Comparison of ENCODE assay signal across 31 mouse cellular contexts in genomic region chr1:88694353-88694752, GRCm38 (mm10). TPM values are rescaled to one million over a fixed set of nuclear protein-coding genes. Genes with fewer than 3 reads are reported as not detected.
A peak's percentile ranks its signal among the peaks of the same experiment; 100 is the strongest.
DNase-seq lines count a peak whose midpoint lies in the region; ATAC-seq lines count a peak whose summit lies in the region.
"Had no signal": no experiment of that assay in that cellular context is flagged by ENCODE, and none has a peak within 500 bp of the region (broad histone marks: within the 10 kb centered on the region; RNA-seq: fewer than 3 reads in every experiment).

No protein-coding gene starts in this region.

- H3K27ac ChIP-seq in forebrain, embryonic 14.5 days (ENCODE audit: low read depth, low read length): no peak overlapping the region
- H3K27ac ChIP-seq: embryonic facial prominence, embryonic 12.5 days; forebrain, embryonic 10.5 days; heart, embryonic 13.5 days; hindbrain, embryonic 14.5 days; limb, embryonic 13.5 days; liver, embryonic 12.5 days; neural tube, embryonic 15.5 days had no signal

- no peak overlapping the region for H3K4me2 ChIP-seq in forebrain, embryonic 14.5 days (ENCODE audit: low read length)
- H3K4me2 ChIP-seq: embryonic facial prominence, embryonic 12.5 days; heart, embryonic 13.5 days; hindbrain, embryonic 14.5 days; limb, embryonic 13.5 days; liver, embryonic 12.5 days; neural tube, embryonic 15.5 days had no signal

- H3K27me3 ChIP-seq in megakaryocyte, embryonic 14.5 days (replicated peaks): peaks cover 61% of the 10 kb centered on the region
- H3K27me3 ChIP-seq in forebrain, embryonic 14.5 days (replicated peaks; ENCODE audit: control insufficient read depth, insufficient read depth, low read length): no peaks in the 10 kb centered on the region
- H3K27me3 ChIP-seq: embryonic facial prominence, embryonic 12.5 days; heart, embryonic 13.5 days; limb, embryonic 13.5 days; neural tube, embryonic 15.5 days had no signal

- peaks cover 2% of the 10 kb centered on the region for H3K36me3 ChIP-seq in megakaryocyte, embryonic 14.5 days (replicated peaks; ENCODE audit: low read length)
- H3K36me3 ChIP-seq in forebrain, embryonic 14.5 days (ENCODE audit: control insufficient read depth, insufficient read depth, low read length): peaks cover 14% of the 10 kb centered on the region
- H3K36me3 ChIP-seq: liver, embryonic 12.5 days had no signal

- no peak overlapping the region for H3K9ac ChIP-seq in forebrain, embryonic 14.5 days (ENCODE audit: low read length)
- H3K9ac ChIP-seq: embryonic facial prominence, embryonic 12.5 days; heart, embryonic 13.5 days; hindbrain, embryonic 14.5 days; limb, embryonic 13.5 days; liver, embryonic 12.5 days; liver, postnatal 0 days; neural tube, embryonic 15.5 days had no signal

- no peak for ATAC-seq in cerebellum, adult (ENCODE audit: insufficient number of reproducible peaks, low FRiP score, low TSS enrichment)
- no peak for ATAC-seq in megakaryocyte, adult 5-6 weeks (ENCODE audit: poor library complexity, severe bottlenecking)
- no peak for ATAC-seq in forebrain, embryonic 14.5 days
- ATAC-seq: forebrain, embryonic 16.5 days; intestine, postnatal 0 days; liver, embryonic 12.5 days; liver, postnatal 0 days had no signal

- H3K9me3 ChIP-seq in megakaryocyte, embryonic 14.5 days: no peaks in the 10 kb centered on the region
- H3K9me3 ChIP-seq in forebrain, embryonic 14.5 days (replicated peaks; ENCODE audit: control insufficient read depth, low read length): no peaks in the 10 kb centered on the region
- H3K9me3 ChIP-seq: embryonic facial prominence, embryonic 12.5 days; forebrain, embryonic 10.5 days; heart, embryonic 13.5 days; limb, embryonic 13.5 days; liver, embryonic 12.5 days; neural tube, embryonic 15.5 days had no signal

- WGBS in forebrain, embryonic 14.5 days: 91% methylated on average over 10 of the region's 10 CpGs

- peak overlapping the region; percentile 26 for H3K4me3 ChIP-seq in megakaryocyte, embryonic 14.5 days (replicated peaks)
- H3K4me3 ChIP-seq in forebrain, embryonic 14.5 days (ENCODE audit: low read depth, low read length): no peak overlapping the region
- H3K4me3 ChIP-seq: embryonic facial prominence, embryonic 12.5 days; forebrain, embryonic 10.5 days; heart, embryonic 13.5 days; limb, embryonic 13.5 days; liver, embryonic 12.5 days; neural tube, embryonic 15.5 days had no signal

- DNase-seq in cerebellum, adult 9-10 months: peak; percentile 57
- DNase-seq in ZHBTc4 (ENCODE audit: low read depth, low spot score): peak; percentile 13
- peak; percentile 54 for DNase-seq in naive thymus-derived CD4-positive, alpha-beta T cell, adult 2 months (ENCODE audit: low read depth)
- DNase-seq in forebrain, embryonic 14.5 days (ENCODE audit: low spot score): no peak
- DNase-seq: adrenal gland, adult 8-10 months; B cell, adult 2 months; cerebellum, adult 11 months; embryo, embryonic 11 days; gastrocnemius, postnatal 10 days; heart, postnatal 10 days; kidney, adult 9 months; kidney, postnatal 10 days; liver, postnatal 0 days; lung, postnatal 36 days; midbrain, embryonic 14.5 days; retina, postnatal 1 day; right cerebral cortex, postnatal 14 days; spleen, adult 18-20 months; thymus, postnatal 14 days had no signal

- no peaks in the 10 kb centered on the region for H3K4me1 ChIP-seq in megakaryocyte, embryonic 14.5 days
- peaks cover 13% of the 10 kb centered on the region for H3K4me1 ChIP-seq in forebrain, embryonic 14.5 days (ENCODE audit: control insufficient read depth, insufficient read depth, low read length)
- H3K4me1 ChIP-seq: liver, embryonic 12.5 days had no signal

RNA-seq across cellular contexts. Expression of gene Arl4c, which starts 7.7 kb away (rescaled TPM):
- 1.2 and 11.0 TPM in 2 replicates for polyA plus RNA-seq in megakaryocyte, embryonic 14.5 days (2012; ENCODE audit: insufficient read depth, low replicate concordance)
- total RNA-seq in megakaryocyte, adult 5-6 weeks (2015): 25.3 and 27.4 TPM in 2 replicates
- total RNA-seq in megakaryocyte, adult 5-6 weeks (2017): 36.0 and 39.1 TPM in 2 replicates
- 16.3 and 17.4 TPM in 2 replicates for polyA plus RNA-seq in forebrain, embryonic 14.5 days (2014; fragmentation: Nextera tagmentation; extraction: Ambion mirVana)
